Mouse (Mus musculus) c-Kit-negative CD71-positive TER-119-positive erythroid progenitor cells, embryonic 14.5 days (primary cell): ENCODE results near the gene Mboat1.

Experiments
- DNase-seq: peaks from one replicate; pipeline ENCODE4 v3.0.0-alpha.2; 2013; ENCODE audit warnings: low read depth, low spot score

Gene Mboat1

DNA sequence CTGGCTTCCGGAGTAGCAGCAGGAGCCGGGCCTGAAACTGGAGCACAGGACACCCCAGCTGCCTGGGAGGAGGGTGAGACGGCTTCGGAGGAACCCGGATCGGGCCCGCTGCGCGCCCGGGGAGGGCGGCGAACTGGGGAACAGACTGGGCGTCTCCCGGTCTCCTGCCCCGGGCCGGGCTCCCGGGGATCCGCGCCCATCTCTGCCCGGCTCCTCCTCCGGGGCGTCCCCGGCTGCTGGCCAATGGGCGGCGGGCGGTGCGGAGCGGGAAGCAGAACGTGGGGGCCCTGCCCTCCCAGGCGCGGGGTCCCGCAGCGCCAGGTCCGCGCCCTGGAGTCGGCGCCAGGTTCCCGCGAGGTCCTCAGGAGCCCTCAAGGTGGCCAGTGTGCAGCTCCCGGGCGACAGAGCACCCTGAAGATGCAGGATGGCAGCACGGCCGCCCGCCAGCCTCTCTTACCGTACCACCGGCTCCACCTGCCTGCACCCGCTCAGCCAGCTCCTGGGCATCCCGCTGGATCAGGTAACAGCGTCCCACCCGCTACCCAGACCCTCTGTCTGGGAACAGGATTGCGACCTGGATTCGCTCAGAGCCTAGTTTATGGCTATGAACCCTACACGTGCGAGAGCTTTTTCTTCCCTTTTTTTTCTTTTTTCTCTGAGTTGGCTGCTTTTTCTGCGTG, at the start of gene Mboat1:
Gene Mboat1 (plus strand): TSS at position 247 of the 680 bp plus-strand sequence.
- DNase-seq = no peak

DNA sequence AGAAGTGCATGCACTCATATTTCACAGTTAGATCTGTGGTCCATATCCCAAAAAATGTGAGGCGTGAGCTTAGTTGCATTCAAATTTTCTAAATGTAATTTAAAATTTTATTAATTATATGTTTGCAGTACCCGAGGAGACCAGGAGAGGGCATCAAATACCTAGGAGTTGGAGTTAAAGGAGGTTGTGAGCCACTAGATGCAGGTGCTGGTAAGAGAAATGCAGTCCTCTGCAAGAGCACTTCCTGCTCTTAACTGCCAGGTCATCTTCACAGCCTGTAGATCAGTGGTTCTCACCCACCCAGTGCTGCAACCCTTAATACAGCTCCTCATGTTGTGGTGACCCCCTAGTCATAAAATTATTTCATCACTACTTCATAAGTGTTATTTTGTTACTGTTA, 43.2 kb upstream of the Mboat1 start:
- DNase-seq = no peak

- DNase-seq = no peak
These were observed 40.4 kb upstream of the Mboat1 start for GRCm38 (mm10) chr13:30095851-30096250.

DNA sequence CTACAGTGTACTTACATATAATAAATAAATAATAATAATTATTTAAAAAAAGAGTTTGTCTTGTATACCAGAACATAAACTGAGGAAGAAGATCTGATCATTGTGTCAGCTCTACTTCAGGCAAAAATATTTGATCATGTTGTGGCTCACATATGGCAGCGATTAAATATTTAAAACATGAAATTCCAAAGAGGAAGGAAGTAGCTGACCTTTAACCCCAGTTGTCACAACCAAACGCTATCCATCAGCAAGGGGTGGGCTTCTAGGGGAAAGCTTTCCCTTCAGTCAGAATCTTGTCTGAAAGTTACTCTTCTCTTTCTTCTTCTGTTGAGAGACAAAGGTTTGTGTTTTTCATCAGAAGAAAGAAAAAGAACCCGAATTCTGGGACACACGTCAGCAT, 39.8 kb upstream of the Mboat1 start:
- DNase-seq = no peak

GRCm38 (mm10) chr13:30109001-30109600, 27.2 kb upstream of the Mboat1 start:
- DNase-seq = no peak

DNA sequence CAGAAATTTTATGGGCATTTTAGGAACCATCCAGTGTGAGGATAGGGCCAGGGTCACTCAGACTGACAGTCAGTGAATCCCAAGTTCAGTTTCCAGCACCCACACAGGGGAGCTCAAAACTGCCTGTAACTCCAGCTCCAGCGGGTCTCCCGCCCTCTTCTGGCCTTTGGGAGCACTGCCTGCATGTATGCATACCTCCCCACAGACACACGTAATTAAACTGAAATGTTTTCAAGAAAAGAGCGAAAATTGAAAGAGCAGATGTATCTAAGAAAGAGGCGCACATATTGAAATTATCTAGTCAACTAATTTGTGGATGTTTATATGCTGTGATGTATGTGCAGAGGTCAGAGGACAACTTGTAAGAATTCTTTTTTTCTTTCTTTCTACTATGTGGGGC, 20.5 kb upstream of the Mboat1 start:
- no peak for DNase-seq

DNA sequence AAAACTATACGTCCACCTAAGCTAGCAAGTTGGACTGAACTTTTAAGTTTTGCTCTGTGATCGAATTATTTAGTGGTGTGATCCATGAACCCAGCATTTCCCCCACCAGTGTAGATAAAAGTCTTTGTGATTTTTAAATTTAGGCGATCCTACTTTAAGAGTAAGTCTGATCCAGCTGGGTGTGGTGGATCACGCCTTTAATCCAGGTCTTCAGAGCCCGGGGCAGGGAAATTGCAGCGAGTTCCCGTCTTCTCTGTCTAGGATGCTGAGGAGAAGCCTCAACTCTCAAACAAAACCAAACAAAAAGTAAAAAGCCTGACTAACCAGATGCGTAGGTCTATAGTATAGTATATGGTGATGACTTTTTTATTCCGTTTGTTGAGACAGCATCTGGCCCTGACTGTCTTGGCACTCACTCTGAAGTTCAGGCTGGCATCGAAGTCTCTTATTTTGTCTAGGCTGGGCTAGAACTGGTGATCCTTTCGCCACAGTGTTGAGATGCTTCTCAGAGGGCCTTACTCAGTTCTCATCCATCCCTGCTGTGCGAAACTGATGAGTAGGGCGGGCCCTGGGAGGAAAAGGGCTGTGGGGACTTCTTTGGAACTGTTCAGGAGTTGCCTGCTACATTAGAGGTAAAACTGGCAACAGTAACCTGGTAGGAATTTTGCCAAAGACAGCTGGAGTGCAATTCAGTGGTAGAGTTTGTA, 787 bp downstream of the Mboat1 start:
- no peak for DNase-seq

- DNase-seq = no peak
These were observed 1.7 kb downstream of the Mboat1 start for GRCm38 (mm10) chr13:30137951-30138350.

- DNase-seq = no peak
These were observed 3.9 kb downstream of the Mboat1 start for GRCm38 (mm10) chr13:30140149-30140548.

GRCm38 (mm10) chr13:30140646-30141045, 4.4 kb downstream of the Mboat1 start:
- no peak for DNase-seq

DNA sequence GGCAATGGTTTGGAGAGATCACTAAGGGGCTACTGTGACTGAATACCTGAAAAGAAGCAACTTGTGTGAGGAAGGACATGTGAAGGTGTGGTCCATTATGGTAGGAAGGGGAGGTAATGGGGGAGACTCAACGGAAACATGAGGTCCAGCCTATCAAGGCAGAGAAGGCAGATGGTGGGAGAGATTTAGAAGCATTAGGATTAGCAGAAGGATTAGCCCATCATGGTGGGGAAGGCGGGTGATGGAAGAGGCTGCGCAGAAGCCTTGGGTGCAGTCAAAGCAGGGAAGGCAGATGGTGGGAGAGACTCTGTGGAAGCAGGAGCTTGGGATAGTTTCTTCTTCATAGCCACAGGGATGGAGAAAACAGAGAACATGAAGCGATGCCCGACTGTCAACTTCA, 5.7 kb downstream of the Mboat1 start:
- DNase-seq = no peak

- no peak for DNase-seq
These were observed 10.2 kb downstream of the Mboat1 start for GRCm38 (mm10) chr13:30146468-30146867.

GRCm38 (mm10) chr13:30154264-30154663, 18.0 kb downstream of the Mboat1 start:
- no peak for DNase-seq

- DNase-seq = no peak
These were observed 23.3 kb downstream of the Mboat1 start for GRCm38 (mm10) chr13:30159626-30160025.

GRCm38 (mm10) chr13:30163521-30163920, 27.2 kb downstream of the Mboat1 start:
- DNase-seq = no peak

- DNase-seq = no peak
These were observed 30.1 kb downstream of the Mboat1 start for GRCm38 (mm10) chr13:30166138-30167090.

- no peak for DNase-seq
These were observed 31.2 kb downstream of the Mboat1 start for GRCm38 (mm10) chr13:30167499-30167898.

- DNase-seq = no peak
These were observed 32.5 kb downstream of the Mboat1 start for GRCm38 (mm10) chr13:30168803-30169202.

GRCm38 (mm10) chr13:30170061-30170460, 33.8 kb downstream of the Mboat1 start:
- DNase-seq = no peak

DNA sequence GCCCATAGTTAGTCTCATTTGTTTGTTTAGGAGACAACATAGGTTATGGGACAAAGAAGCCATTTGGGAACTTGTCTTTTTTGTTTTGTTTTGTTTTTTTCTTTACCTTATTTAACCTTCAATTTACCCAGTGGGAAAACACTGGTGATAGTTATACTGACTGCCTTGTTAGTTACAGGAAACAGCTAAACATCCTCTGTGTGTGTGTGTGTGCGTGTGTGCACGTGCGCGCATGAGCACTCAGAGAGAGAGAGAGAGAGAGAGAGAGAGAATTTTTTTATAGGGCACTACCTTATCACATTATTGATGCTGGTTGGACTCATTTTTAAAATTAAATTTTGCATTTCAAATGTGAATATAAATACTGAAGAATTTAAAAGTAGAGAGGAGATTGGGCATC, 38.3 kb downstream of the Mboat1 start:
- no peak for DNase-seq

DNA sequence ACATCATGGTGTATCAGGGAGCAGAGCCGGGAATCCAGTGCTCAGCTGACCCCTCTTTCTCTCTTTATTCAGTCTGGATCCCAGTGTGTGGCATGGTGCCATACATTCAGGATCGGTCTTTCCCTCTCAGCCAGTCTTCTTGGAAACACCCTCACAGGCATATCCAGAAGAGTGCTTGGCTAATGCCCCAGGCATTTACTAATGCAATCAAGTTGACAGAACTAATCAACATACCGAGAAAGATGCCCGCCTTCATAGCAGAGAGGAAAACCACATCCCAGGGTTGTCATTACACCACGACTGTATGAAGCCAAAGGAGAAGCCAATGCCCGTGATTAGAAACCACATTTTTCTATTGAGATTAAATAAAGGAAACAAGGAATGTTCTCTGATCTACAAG, 41.1 kb downstream of the Mboat1 start:
- DNase-seq = no peak

DNA sequence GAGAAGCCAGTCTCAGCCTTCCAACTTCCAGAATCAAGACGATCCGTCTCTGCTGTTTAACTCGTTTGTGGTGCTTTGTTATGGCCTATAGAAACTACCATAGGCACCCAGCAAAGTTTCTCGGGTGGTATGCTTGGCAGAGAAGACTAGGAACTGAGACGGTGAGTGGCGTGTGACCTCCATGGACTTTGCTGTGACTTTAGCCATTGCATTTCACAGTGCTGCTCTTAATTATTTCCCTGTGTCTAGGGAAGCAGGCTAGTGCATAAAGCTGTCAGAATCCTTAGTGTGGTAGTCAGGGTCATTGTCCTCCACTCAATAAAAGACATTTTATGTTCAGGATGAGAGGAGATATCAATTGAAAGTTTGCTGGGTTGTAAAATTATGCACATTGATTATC, 49.3 kb downstream of the Mboat1 start:
- DNase-seq = no peak
